Mouse (Mus musculus) lung, embryonic 14.5 days (tissue): ENCODE data around the gene Wdtc1. TPM values are rescaled to one million over a fixed set of nuclear protein-coding genes. Genes with fewer than 3 reads are reported as not detected.

Source experiments
- ATAC-seq: fragments of 200-750 bp; cut with Nextera tagmentation; 2 replicates; pipeline ENCODE4 v1.8.0; 2017; ENCODE audit warnings: mild to moderate bottlenecking, moderate TSS enrichment, moderate library complexity; ENCODE audit not compliant: insufficient read depth
- DNase-seq: peaks from one replicate; pipeline ENCODE4 v3.0.0-alpha.2; 2015
- H3K27ac ChIP-seq: fragments of 300-500 bp; sonication (generic); 2 replicates; pipeline ENCODE4 v1.5.1; 2014; ENCODE audit warnings: low read depth, mild to moderate bottlenecking, moderate library complexity
- H3K27me3 ChIP-seq: fragments of 300-500 bp; sonication (generic); 2 replicates; pipeline ENCODE4 v1.6.1; 2014; ENCODE audit warnings: low read length, control low read depth; ENCODE audit not compliant: insufficient read depth
- H3K36me3 ChIP-seq: fragments of 300-500 bp; sonication (generic); 2 replicates; pipeline ENCODE4 v1.6.1; 2014; ENCODE audit warnings: control low read depth; ENCODE audit not compliant: insufficient read depth
- H3K4me1 ChIP-seq: fragments of 300-500 bp; sonication (generic); 2 replicates; pipeline ENCODE4 v1.6.1; 2014; ENCODE audit warnings: antibody characterized with exemption, control low read depth; ENCODE audit not compliant: insufficient read depth
- H3K4me2 ChIP-seq: fragments of 300-500 bp; sonication (generic); 2 replicates; pipeline ENCODE4 v1.6.1; 2014; ENCODE audit warnings: mild to moderate bottlenecking
- H3K4me3 ChIP-seq: fragments of 300-500 bp; sonication (generic); 2 replicates; pipeline ENCODE4 v1.5.1; 2014; ENCODE audit warnings: low read depth, low read length
- H3K9ac ChIP-seq: fragments of 300-500 bp; sonication (generic); 2 replicates; pipeline ENCODE4 v1.6.1; 2014
- H3K9me3 ChIP-seq: fragments of 300-500 bp; sonication (generic); 2 replicates; pipeline ENCODE4 v1.6.1; 2016; ENCODE audit warnings: low read depth, low read length, control low read depth
- CTCF ChIP-seq: IDR thresholded peaks from 2 replicates; pipeline ENCODE4 v1.5.1; 2016; ENCODE audit warnings: antibody characterized with exemption, low read depth
- WGBS: fragments of 180-500 bp; shearing (Covaris S2); extraction: QIAGEN DNeasy Blood & Tissue Kit; methylation state at CpG from one replicate; pipeline ENCODE4 v1.1.7; 2014; 5-methylcytosine and 5-hydroxymethylcytosine counted together
- polyA plus RNA-seq: library from polyadenylated mRNA; unstranded; fragments of >200 nt; fragmentation: Nextera tagmentation; extraction: Ambion mirVana; gene quantifications from 2 replicates; pipeline ENCODE4 v1.2.1, GENCODE M21; 2014

The Wdtc1 gene
- polyA plus RNA-seq, 1 experiment from 2014 or later: 15.3 TPM

GRCm38 (mm10) chr4:133387053-133387452 is 33.8 kb upstream of the Wdtc1 start:
- DNase-seq: no peak
- H3K4me3 ChIP-seq: no peak overlapping the region
- TF ChIP-seq CTCF: no peak

GRCm38 (mm10) chr4:133386061-133386797 is 32.9 kb upstream of the Wdtc1 start:
- Histone ChIP-seq H3K27ac (no peak overlapping the region), H3K36me3 (peaks cover 10% of the 10 kb centered on the region; the same call in 1 of the 2 replicates), H3K4me2 (no peak overlapping the region), H3K4me3 (no peak overlapping the region), H3K9me3 (no peaks in the 10 kb centered on the region), H3K4me1 (peaks cover 16% of the 10 kb centered on the region), H3K9ac (no peak overlapping the region), H3K27me3 (no peaks in the 10 kb centered on the region)
- TF ChIP-seq CTCF: no peak
- WGBS: 79% methylated on average over 7 of the region's 7 CpGs
- ATAC-seq (no peak), DNase-seq (no peak)

More at GRCm38 (mm10) chr4:133387053-133387452, 33.8 kb upstream of the Wdtc1 start:
- no peaks in the 10 kb centered on the region for H3K9me3 ChIP-seq
- H3K4me1 ChIP-seq: peaks cover 16% of the 10 kb centered on the region; the same call in 1 of the 2 replicates
- H3K9ac ChIP-seq: no peak overlapping the region
- no peak for ATAC-seq
- H3K27ac ChIP-seq: no peak overlapping the region
- H3K36me3 ChIP-seq: peaks cover 10% of the 10 kb centered on the region; the same call in 1 of the 2 replicates
- no peaks in the 10 kb centered on the region for H3K27me3 ChIP-seq
- H3K4me2 ChIP-seq: no peak overlapping the region

- Histone ChIP-seq H3K27me3 (no peaks in the 10 kb centered on the region), H3K4me3 (no peak overlapping the region), H3K4me1 (peaks cover 31% of the 10 kb centered on the region), H3K9ac (no peak overlapping the region), H3K36me3 (peaks cover 10% of the 10 kb centered on the region; the same call in 1 of the 2 replicates), H3K4me2 (no peak overlapping the region), H3K27ac (no peak overlapping the region; the same call in 1 of the 2 replicates), H3K9me3 (no peaks in the 10 kb centered on the region)
- DNase-seq: no peak
- WGBS: 58% methylated on average over 8 of the region's 8 CpGs
- no peak for TF ChIP-seq CTCF
- ATAC-seq: no peak
Observed at GRCm38 (mm10) chr4:133381141-133381540, 27.9 kb upstream of the Wdtc1 start.

- peaks cover 6% of the 10 kb centered on the region; the same call in 1 of the 2 replicates for H3K36me3 ChIP-seq
- WGBS: 61% methylated on average over 6 of the region's 6 CpGs
- H3K4me1 ChIP-seq: peaks cover 31% of the 10 kb centered on the region
- H3K27ac ChIP-seq: peak overlapping the region; percentile 48; the same call in 1 of the 2 replicates
- no peak for TF ChIP-seq CTCF
- no peak for ATAC-seq
- H3K27me3 ChIP-seq: no peaks in the 10 kb centered on the region
- 0 out of 2 replicates have a peak overlapping the region, but pooled peaks have one; percentile 4 for H3K4me2 ChIP-seq
- no peak for DNase-seq
- H3K9ac ChIP-seq: no peak overlapping the region; the same call in 1 of the 2 replicates
- no peaks in the 10 kb centered on the region for H3K9me3 ChIP-seq
- H3K4me3 ChIP-seq: no peak overlapping the region
Observed at GRCm38 (mm10) chr4:133380532-133380931, 27.3 kb upstream of the Wdtc1 start.

- Histone ChIP-seq H3K27ac (peak overlapping the region; percentile 48; the same call in 1 of the 2 replicates), H3K9ac (0 out of 2 replicates have a peak overlapping the region, but pooled peaks have one; percentile 25), H3K4me3 (no peak overlapping the region), H3K4me1 (peaks cover 31% of the 10 kb centered on the region), H3K9me3 (no peaks in the 10 kb centered on the region), H3K4me2 (no peak overlapping the region), H3K27me3 (no peaks in the 10 kb centered on the region), H3K36me3 (peaks cover 1% of the 10 kb centered on the region; the same call in 1 of the 2 replicates)
- DNase-seq (no peak), ATAC-seq (no peak)
- no peak for TF ChIP-seq CTCF
- WGBS: 48% methylated on average over 3 of the region's 3 CpGs
Observed at GRCm38 (mm10) chr4:133379861-133380260, 26.6 kb upstream of the Wdtc1 start.

- Histone ChIP-seq H3K4me1 (peaks cover 31% of the 10 kb centered on the region), H3K36me3 (no peaks in the 10 kb centered on the region; the same call in 1 of the 2 replicates), H3K27me3 (no peaks in the 10 kb centered on the region), H3K27ac (peak overlapping the region; percentile 4; the same call in 1 of the 2 replicates), H3K9ac (no peak overlapping the region), H3K4me2 (0 out of 2 replicates have a peak overlapping the region, but pooled peaks have one; percentile 22), H3K4me3 (no peak overlapping the region), H3K9me3 (no peaks in the 10 kb centered on the region)
- no peak for TF ChIP-seq CTCF
- WGBS: 24% methylated on average over 5 of the region's 5 CpGs
- ATAC-seq (peak; percentile 16; the same call in 1 of the 2 replicates), DNase-seq (peak; percentile 39)
Observed at GRCm38 (mm10) chr4:133379046-133379347, 25.7 kb upstream of the Wdtc1 start.

GRCm38 (mm10) chr4:133378236-133379045 is 25.2 kb upstream of the Wdtc1 start:
- ATAC-seq (peak; percentile 68), DNase-seq (peak; percentile 52)
- Histone ChIP-seq H3K4me1 (peaks cover 31% of the 10 kb centered on the region), H3K4me2 (peak overlapping the region; percentile 20; the same call in 1 of the 2 replicates), H3K27me3 (no peaks in the 10 kb centered on the region), H3K4me3 (no peak overlapping the region), H3K9me3 (no peaks in the 10 kb centered on the region), H3K27ac (peak overlapping the region; percentile 4), H3K9ac (peak overlapping the region; percentile 17; the same call in 1 of the 2 replicates), H3K36me3 (no peaks in the 10 kb centered on the region; the same call in 1 of the 2 replicates)
- no peak for TF ChIP-seq CTCF
- WGBS: 19% methylated on average over 13 of the region's 13 CpGs
